ENCODE assay signal across 25 mouse cellular contexts in the genomic region with DNA sequence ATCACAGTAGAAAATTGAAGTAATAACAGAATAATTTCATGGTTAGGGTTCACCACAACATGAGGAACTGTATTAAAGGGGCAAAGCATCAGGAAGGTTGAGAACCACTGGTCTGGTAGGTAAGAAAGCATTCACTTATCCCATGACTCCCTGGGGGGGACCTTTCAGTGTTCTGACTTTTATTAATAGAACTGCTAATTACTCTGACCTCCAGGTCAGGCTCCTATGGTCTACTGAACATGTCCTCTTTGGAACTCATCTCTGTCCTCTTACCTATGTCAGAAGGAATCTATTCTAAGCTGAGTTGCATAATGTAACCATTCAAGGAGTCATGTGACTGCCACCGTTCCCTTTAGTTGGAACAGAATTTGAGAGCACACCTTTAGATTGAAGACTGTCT.
"Had no signal": no experiment of that assay in that cellular context is flagged by ENCODE, and none has a peak within 500 bp of the region (broad histone marks: within the 10 kb centered on the region; RNA-seq: fewer than 3 reads in every experiment).

No protein-coding gene starts in this region.

- ATAC-seq: hindbrain, embryonic 16.5 days; inflammation-experienced regulatory T-cells, adult 6 months; intestine, embryonic 15.5 days; intestine, postnatal 0 days; liver, postnatal 0 days had no signal

- H3K4me3 ChIP-seq: gastrocnemius, adult 2 months; heart, adult 2 months; hindbrain, embryonic 10.5 days; hindbrain, embryonic 12.5 days; intestine, embryonic 15.5 days; kidney, embryonic 15.5 days; layer of hippocampus, adult 2 months; left cerebral cortex, adult 2 months; limb, embryonic 10.5 days; limb, embryonic 12.5 days; liver, embryonic 13.5 days; liver, embryonic 15.5 days had no signal

- H3K27me3 ChIP-seq: hindbrain, embryonic 12.5 days; intestine, embryonic 15.5 days; kidney, embryonic 15.5 days; limb, embryonic 12.5 days; liver, embryonic 13.5 days had no signal

- H3K9ac ChIP-seq: hindbrain, embryonic 12.5 days; hindbrain, embryonic 14.5 days; intestine, embryonic 15.5 days; kidney, embryonic 15.5 days; limb, embryonic 12.5 days; liver, embryonic 13.5 days; liver, embryonic 15.5 days; liver, postnatal 0 days had no signal

- H3K36me3 ChIP-seq: hindbrain, embryonic 10.5 days; hindbrain, embryonic 12.5 days; intestine, embryonic 15.5 days; kidney, embryonic 15.5 days; limb, embryonic 10.5 days; limb, embryonic 12.5 days; liver, embryonic 13.5 days; liver, embryonic 15.5 days had no signal

- H3K9me3 ChIP-seq: hindbrain, embryonic 10.5 days; hindbrain, embryonic 12.5 days; intestine, embryonic 15.5 days; kidney, embryonic 15.5 days; limb, embryonic 10.5 days; limb, embryonic 12.5 days; liver, embryonic 13.5 days; liver, embryonic 15.5 days had no signal

- H3K4me2 ChIP-seq: heart, embryonic 11.5 days; hindbrain, embryonic 12.5 days; hindbrain, embryonic 14.5 days; intestine, embryonic 15.5 days; kidney, embryonic 15.5 days; limb, embryonic 12.5 days; liver, embryonic 11.5 days; liver, embryonic 13.5 days; liver, embryonic 15.5 days had no signal

- H3K27ac ChIP-seq: heart, adult 2 months; hindbrain, embryonic 10.5 days; hindbrain, embryonic 12.5 days; hindbrain, embryonic 14.5 days; intestine, embryonic 15.5 days; kidney, embryonic 15.5 days; layer of hippocampus, adult 2 months; left cerebral cortex, adult 2 months; limb, embryonic 10.5 days; limb, embryonic 12.5 days; liver, embryonic 13.5 days; liver, embryonic 15.5 days had no signal

- H3K4me1 ChIP-seq: hindbrain, embryonic 12.5 days; liver, embryonic 15.5 days had no signal

- DNase-seq: gastrocnemius, adult 2 months; gastrocnemius, postnatal 10 days; gastrocnemius, postnatal 25 days; heart, adult 2 months; heart, postnatal 10 days; heart, postnatal 4 days; kidney, postnatal 10 days; liver; liver, embryonic 13.5 days; liver, postnatal 0 days had no signal
